Mouse (Mus musculus): ENCODE data around the gene Gm21149. TPM values are rescaled to one million over a fixed set of nuclear protein-coding genes. Genes with fewer than 3 reads are reported as not detected.
"Not testable (repeated sequence)": the region's sequence is repeated elsewhere in the genome, so short reads cannot be mapped to it uniquely, and the experiment has no call there.

Gene Gm21149
- polyA plus RNA-seq, 1 experiment: not detected

GRCm38 (mm10) chr5:15484616-15485015 is 8.3 kb upstream of the Gm21149 start:
- H3K4me1 ChIP-seq (ENCODE audit: control insufficient read depth, insufficient read depth, insufficient read length, low read length); H3K4me3 ChIP-seq (ENCODE audit: insufficient read depth, low read depth, low read length); H3K27ac ChIP-seq (replicated peaks; ENCODE audit: low read depth, low read length): not testable (repeated sequence)

GRCm38 (mm10) chr5:15483576-15483975 is 7.3 kb upstream of the Gm21149 start:
- not testable (repeated sequence) for H3K4me3 ChIP-seq (ENCODE audit: insufficient read depth, low read depth, low read length); H3K27ac ChIP-seq (replicated peaks; ENCODE audit: low read depth, low read length); H3K4me1 ChIP-seq (ENCODE audit: control insufficient read depth, insufficient read depth, insufficient read length, low read length)

GRCm38 (mm10) chr5:15482815-15483214 is 6.5 kb upstream of the Gm21149 start:
- H3K4me1 ChIP-seq (ENCODE audit: control insufficient read depth, insufficient read depth, insufficient read length, low read length); H3K27ac ChIP-seq (replicated peaks; ENCODE audit: low read depth, low read length); H3K4me3 ChIP-seq (ENCODE audit: insufficient read depth, low read depth, low read length): not testable (repeated sequence)

- H3K4me1 ChIP-seq (ENCODE audit: control insufficient read depth, insufficient read depth, insufficient read length, low read length); H3K4me3 ChIP-seq (ENCODE audit: insufficient read depth, low read depth, low read length); H3K27ac ChIP-seq (replicated peaks; ENCODE audit: low read depth, low read length): not testable (repeated sequence)
These were observed 6.2 kb downstream of the Gm21149 start for GRCm38 (mm10) chr5:15470141-15470540.

- not testable (repeated sequence) for H3K4me3 ChIP-seq (ENCODE audit: insufficient read depth, low read depth, low read length); H3K27ac ChIP-seq (replicated peaks; ENCODE audit: low read depth, low read length); H3K4me1 ChIP-seq (ENCODE audit: control insufficient read depth, insufficient read depth, insufficient read length, low read length)
These were observed 8.6 kb downstream of the Gm21149 start for GRCm38 (mm10) chr5:15467768-15468167.

GRCm38 (mm10) chr5:15466218-15466617 is 10.1 kb downstream of the Gm21149 start:
- H3K4me1 ChIP-seq (ENCODE audit: control insufficient read depth, insufficient read depth, insufficient read length, low read length); H3K4me3 ChIP-seq (ENCODE audit: insufficient read depth, low read depth, low read length); H3K27ac ChIP-seq (replicated peaks; ENCODE audit: low read depth, low read length): not testable (repeated sequence)

- not testable (repeated sequence) for H3K4me3 ChIP-seq (ENCODE audit: insufficient read depth, low read depth, low read length); H3K27ac ChIP-seq (replicated peaks; ENCODE audit: low read depth, low read length); H3K4me1 ChIP-seq (ENCODE audit: control insufficient read depth, insufficient read depth, insufficient read length, low read length)
These were observed 12.8 kb downstream of the Gm21149 start for GRCm38 (mm10) chr5:15463561-15463960.

- not testable (repeated sequence) for H3K4me3 ChIP-seq (ENCODE audit: insufficient read depth, low read depth, low read length); H3K27ac ChIP-seq (replicated peaks; ENCODE audit: low read depth, low read length); H3K4me1 ChIP-seq (ENCODE audit: control insufficient read depth, insufficient read depth, insufficient read length, low read length)
These were observed 14.7 kb downstream of the Gm21149 start for GRCm38 (mm10) chr5:15461613-15462012.

- not testable (repeated sequence) for H3K4me1 ChIP-seq (ENCODE audit: control insufficient read depth, insufficient read depth, insufficient read length, low read length); H3K4me3 ChIP-seq (ENCODE audit: insufficient read depth, low read depth, low read length); H3K27ac ChIP-seq (replicated peaks; ENCODE audit: low read depth, low read length)
These were observed 18.3 kb downstream of the Gm21149 start for GRCm38 (mm10) chr5:15457865-15458571.

Other genes starting within 250 kb of the Gm21149 start
- not detected in 2 replicates for gene Gm21190, start 52.7 kb upstream of the Gm21149 start, polyA plus RNA-seq (2012; ENCODE audit: insufficient read depth, insufficient read length, missing spikeins)
- gene Gm21083, start 100.8 kb upstream of the Gm21149 start, polyA plus RNA-seq (2012; ENCODE audit: insufficient read depth, insufficient read length, missing spikeins): not detected in 2 replicates
- gene Speer4d, start 142.5 kb upstream of the Gm21149 start, polyA plus RNA-seq (2012; ENCODE audit: insufficient read depth, insufficient read length, missing spikeins): not detected in 2 replicates
- not detected in 2 replicates for gene 4930572O03Rik, start 180.5 kb upstream of the Gm21149 start, polyA plus RNA-seq (2012; ENCODE audit: insufficient read depth, insufficient read length, missing spikeins)
- not detected in 2 replicates for gene Speer4c, start 237.7 kb upstream of the Gm21149 start, polyA plus RNA-seq (2012; ENCODE audit: insufficient read depth, insufficient read length, missing spikeins)